Mouse (Mus musculus) frontal cortex, adult (tissue): ENCODE results near the gene Usp53.

ENCODE experiments used
- ATAC-seq: cut with Nextera tagmentation; 2 replicates; pipeline ENCODE4 v1.9.2; 2017; ENCODE audit warnings: mild to moderate bottlenecking, moderate library complexity, mixed read lengths; ENCODE audit not compliant: low TSS enrichment

Usp53 gene

GRCm38 (mm10) chr3:122984249-122985182 is at the start of gene Usp53:
Usp53 (minus strand) TSS chr3:122984510.
- peak; percentile 92 for ATAC-seq

GRCm38 (mm10) chr3:123033804-123034203 is 49.5 kb upstream of the Usp53 start:
- no peak for ATAC-seq

GRCm38 (mm10) chr3:123025634-123026033 is 41.3 kb upstream of the Usp53 start:
- no peak for ATAC-seq

GRCm38 (mm10) chr3:123024496-123025234 is 40.4 kb upstream of the Usp53 start:
- no peak for ATAC-seq

- ATAC-seq = no peak
Measured at GRCm38 (mm10) chr3:123018792-123019191, 34.5 kb upstream of the Usp53 start.

GRCm38 (mm10) chr3:123013476-123013875 is 29.2 kb upstream of the Usp53 start:
- ATAC-seq = no peak

GRCm38 (mm10) chr3:123009417-123009816 is 25.1 kb upstream of the Usp53 start:
- no peak for ATAC-seq

- ATAC-seq = no peak
Measured at GRCm38 (mm10) chr3:123007386-123007785, 23.1 kb upstream of the Usp53 start.

GRCm38 (mm10) chr3:123001053-123001452 is 16.7 kb upstream of the Usp53 start:
- ATAC-seq = no peak

- ATAC-seq = no peak
Measured at GRCm38 (mm10) chr3:122998511-122998910, 14.2 kb upstream of the Usp53 start.

GRCm38 (mm10) chr3:122996968-122997367 is 12.7 kb upstream of the Usp53 start:
- ATAC-seq = no peak

- no peak for ATAC-seq
Measured at GRCm38 (mm10) chr3:122986906-122987305, 2.6 kb upstream of the Usp53 start.

- no peak for ATAC-seq
Measured at GRCm38 (mm10) chr3:122986386-122986785, 2.1 kb upstream of the Usp53 start.

GRCm38 (mm10) chr3:122985183-122985944 is 1.1 kb upstream of the Usp53 start:
- ATAC-seq = no peak

- peak; percentile 68 for ATAC-seq
Measured at GRCm38 (mm10) chr3:122983849-122984248, 461 bp downstream of the Usp53 start.

GRCm38 (mm10) chr3:122975964-122976363 is 8.3 kb downstream of the Usp53 start:
- 0 out of 2 replicates have a peak, but pooled peaks have one; percentile 26 for ATAC-seq

GRCm38 (mm10) chr3:122975363-122975762 is 8.9 kb downstream of the Usp53 start:
- peak; percentile 96 for ATAC-seq

GRCm38 (mm10) chr3:122974833-122975232 is 9.5 kb downstream of the Usp53 start:
- ATAC-seq = peak; percentile 22; the same call in 1 of the 2 replicates

GRCm38 (mm10) chr3:122972126-122972822 is 12.0 kb downstream of the Usp53 start:
- no peak for ATAC-seq

- ATAC-seq = no peak
Measured at GRCm38 (mm10) chr3:122968391-122968790, 15.9 kb downstream of the Usp53 start.

- no peak for ATAC-seq
Measured at GRCm38 (mm10) chr3:122964301-122964700, 20.0 kb downstream of the Usp53 start.
